Mouse (Mus musculus): ENCODE data around the gene Vmn1r50.
"Not testable (repeated sequence)": the region's sequence is repeated elsewhere in the genome, so short reads cannot be mapped to it uniquely, and the experiment has no call there.

DNA sequence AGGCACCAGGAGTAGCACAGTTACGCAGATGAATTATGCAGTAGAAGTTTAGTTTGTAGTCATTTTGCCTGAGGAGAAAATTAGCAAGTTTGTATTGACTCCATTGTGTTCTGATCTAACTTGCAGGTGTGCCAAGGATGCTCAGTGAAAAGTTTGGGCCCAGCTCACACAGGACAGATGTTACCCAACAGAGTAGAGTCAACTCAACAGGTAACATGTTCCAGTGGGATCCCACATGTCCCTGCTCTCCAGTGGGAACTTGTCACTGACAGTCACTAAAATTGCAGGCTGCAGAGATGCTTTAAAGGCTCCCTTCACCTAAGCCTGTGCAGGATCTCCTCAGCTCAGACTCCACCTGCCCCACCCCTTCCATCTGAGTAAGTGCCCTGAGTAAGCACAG is 21.1 kb downstream of the Vmn1r50 start, which contains the start of gene Vmn1r51:
- not testable (repeated sequence) for TF ChIP-seq CTCF (IDR thresholded peaks at IDR 0.05; ENCODE audit: borderline replicate concordance, insufficient read depth, low read depth, low read length); POLR2A (IDR thresholded peaks at IDR 0.05; ENCODE audit: borderline replicate concordance, insufficient read depth, low read length)

Data from cerebellum, adult 2 months (tissue).